Mouse (Mus musculus) liver, embryonic 12.5 days (tissue): ENCODE results near the gene Skil. TPM values are rescaled to one million over a fixed set of nuclear protein-coding genes. Genes with fewer than 3 reads are reported as not detected.
A peak's percentile ranks its signal among the peaks of the same experiment; 100 is the strongest.

Experiments
- ATAC-seq: fragments of 200-750 bp; cut with Nextera tagmentation; 2 replicates; pipeline ENCODE4 v1.8.0; 2017; ENCODE audit warnings: moderate number of reproducible peaks, mild to moderate bottlenecking, moderate library complexity
- H3K27ac ChIP-seq: fragments of 300-500 bp; sonication (generic); 2 replicates; pipeline ENCODE4 v1.5.1; 2016; ENCODE audit warnings: mild to moderate bottlenecking
- H3K27me3 ChIP-seq: fragments of 300-500 bp; sonication (generic); replicated peaks from 2 replicates; pipeline ENCODE4 v1.6.1; 2016; ENCODE audit warnings: mild to moderate bottlenecking, moderate library complexity
- H3K36me3 ChIP-seq: fragments of 300-500 bp; sonication (generic); 2 replicates; pipeline ENCODE4 v1.6.1; 2016; ENCODE audit warnings: mild to moderate bottlenecking, moderate library complexity
- H3K4me1 ChIP-seq: fragments of 300-500 bp; sonication (generic); 2 replicates; pipeline ENCODE4 v1.6.1; 2016
- H3K4me2 ChIP-seq: fragments of 300-500 bp; sonication (generic); 2 replicates; pipeline ENCODE4 v1.6.1; 2016; ENCODE audit warnings: mild to moderate bottlenecking, moderate library complexity
- H3K4me3 ChIP-seq: fragments of 300-500 bp; sonication (generic); 2 replicates; pipeline ENCODE4 v1.5.1; 2016; ENCODE audit warnings: mild to moderate bottlenecking, moderate library complexity
- H3K9ac ChIP-seq: fragments of 300-500 bp; sonication (generic); 2 replicates; pipeline ENCODE4 v1.6.1; 2016; ENCODE audit warnings: mild to moderate bottlenecking, moderate library complexity
- H3K9me3 ChIP-seq: fragments of 300-500 bp; sonication (generic); replicated peaks from 2 replicates; pipeline ENCODE4 v1.6.1; 2016; ENCODE audit warnings: mild to moderate bottlenecking, moderate library complexity
- WGBS: fragments of 180-500 bp; shearing (Covaris S2); methylation state at CpG from one replicate; pipeline ENCODE4 v1.1.7; 2016; ENCODE audit not compliant: insufficient replicate concordance; 5-methylcytosine and 5-hydroxymethylcytosine counted together
- polyA plus RNA-seq: library from polyadenylated mRNA; unstranded; fragments of >200 nt; fragmentation: Nextera tagmentation; extraction: Ambion mirVana; gene quantifications from 2 replicates; pipeline ENCODE4 v1.2.1, GENCODE M21; 2016

Gene Skil
- 7.6 and 8.5 TPM in 2 replicates for polyA plus RNA-seq

- peaks cover 3% of the 10 kb centered on the region; the same call in 1 of the 2 replicates for H3K36me3 ChIP-seq
- peak within 1 kb of the TSS; percentile 97 for H3K27ac ChIP-seq
- ATAC-seq: peak; percentile 93
- peak within 1 kb of the TSS; percentile 99 for H3K4me2 ChIP-seq
- peak within 1 kb of the TSS; percentile 88 for H3K4me3 ChIP-seq
- H3K9ac ChIP-seq: peak within 1 kb of the TSS; percentile 98
- H3K9me3 ChIP-seq: no peaks in the 10 kb centered on the region
- peaks cover 50% of the 10 kb centered on the region for H3K4me1 ChIP-seq
- WGBS: under 1% methylated on average over 81 of the region's 109 CpGs
- H3K27me3 ChIP-seq: no peaks in the 10 kb centered on the region; the same call in 1 of the 2 replicates
Measured at GRCm38 (mm10) chr3:31094531-31095178, at the start of gene Skil. TSS of gene Skil (plus strand) at chr3:31095058.

GRCm38 (mm10) chr3:31047263-31047662 lies 47.6 kb upstream of the Skil start:
- H3K4me2 ChIP-seq: no peak overlapping the region
- no peak overlapping the region for H3K27ac ChIP-seq
- no peaks in the 10 kb centered on the region for H3K27me3 ChIP-seq
- H3K36me3 ChIP-seq: 0 out of 2 replicates have a peak, but pooled peaks cover 13% of the 10 kb centered on the region
- no peaks in the 10 kb centered on the region for H3K4me1 ChIP-seq
- H3K4me3 ChIP-seq: no peak overlapping the region
- WGBS: 69% methylated on average over 3 of the region's 3 CpGs
- H3K9ac ChIP-seq: no peak overlapping the region
- no peaks in the 10 kb centered on the region for H3K9me3 ChIP-seq
- ATAC-seq: no peak

- WGBS: 67% methylated on average over 5 of the region's 5 CpGs
- ATAC-seq: no peak
- H3K36me3 ChIP-seq: 0 out of 2 replicates have a peak, but pooled peaks cover 13% of the 10 kb centered on the region
- H3K9ac ChIP-seq: no peak overlapping the region
- H3K27me3 ChIP-seq: no peaks in the 10 kb centered on the region
- no peak overlapping the region for H3K4me3 ChIP-seq
- H3K4me2 ChIP-seq: no peak overlapping the region
- no peaks in the 10 kb centered on the region for H3K4me1 ChIP-seq
- no peak overlapping the region for H3K27ac ChIP-seq
- no peaks in the 10 kb centered on the region for H3K9me3 ChIP-seq
Measured at GRCm38 (mm10) chr3:31049087-31049486, 45.8 kb upstream of the Skil start.

GRCm38 (mm10) chr3:31050375-31050774 lies 44.5 kb upstream of the Skil start:
- Histone ChIP-seq H3K27ac (no peak overlapping the region), H3K9ac (no peak overlapping the region), H3K9me3 (no peaks in the 10 kb centered on the region), H3K4me2 (no peak overlapping the region), H3K27me3 (no peaks in the 10 kb centered on the region), H3K36me3 (0 out of 2 replicates have a peak, but pooled peaks cover 13% of the 10 kb centered on the region), H3K4me3 (no peak overlapping the region), H3K4me1 (no peaks in the 10 kb centered on the region)
- 62% methylated on average over 7 of the region's 7 CpGs for WGBS
- no peak for ATAC-seq

GRCm38 (mm10) chr3:31051730-31052129 lies 43.1 kb upstream of the Skil start:
- Histone ChIP-seq H3K9me3 (no peaks in the 10 kb centered on the region), H3K4me3 (no peak overlapping the region), H3K36me3 (0 out of 2 replicates have a peak, but pooled peaks cover 13% of the 10 kb centered on the region), H3K4me1 (0 out of 2 replicates have a peak, but pooled peaks cover 5% of the 10 kb centered on the region), H3K9ac (no peak overlapping the region), H3K4me2 (no peak overlapping the region), H3K27me3 (no peaks in the 10 kb centered on the region), H3K27ac (no peak overlapping the region)
- ATAC-seq: no peak
- 86% methylated on average over 9 of the region's 9 CpGs for WGBS

- 0 out of 2 replicates have a peak, but pooled peaks cover 7% of the 10 kb centered on the region for H3K4me1 ChIP-seq
- no peak overlapping the region for H3K27ac ChIP-seq
- H3K9me3 ChIP-seq: no peaks in the 10 kb centered on the region
- H3K36me3 ChIP-seq: 0 out of 2 replicates have a peak, but pooled peaks cover 10% of the 10 kb centered on the region
- H3K4me2 ChIP-seq: no peak overlapping the region
- ATAC-seq: no peak
- H3K9ac ChIP-seq: no peak overlapping the region
- H3K4me3 ChIP-seq: no peak overlapping the region
- WGBS: 86% methylated on average over 9 of the region's 9 CpGs
- no peaks in the 10 kb centered on the region for H3K27me3 ChIP-seq
Measured at GRCm38 (mm10) chr3:31053191-31053590, 41.7 kb upstream of the Skil start.

- Histone ChIP-seq H3K9me3 (no peaks in the 10 kb centered on the region), H3K9ac (no peak overlapping the region), H3K27ac (no peak overlapping the region), H3K4me2 (no peak overlapping the region), H3K4me1 (0 out of 2 replicates have a peak, but pooled peaks cover 7% of the 10 kb centered on the region), H3K36me3 (0 out of 2 replicates have a peak, but pooled peaks cover 5% of the 10 kb centered on the region), H3K4me3 (no peak overlapping the region), H3K27me3 (no peaks in the 10 kb centered on the region)
- 87% methylated on average over 8 of the region's 8 CpGs for WGBS
- ATAC-seq: no peak
Measured at GRCm38 (mm10) chr3:31054888-31055287, 40.0 kb upstream of the Skil start.

GRCm38 (mm10) chr3:31056047-31056650 lies 38.7 kb upstream of the Skil start:
- WGBS: 22% methylated on average over 17 of the region's 17 CpGs
- H3K9ac ChIP-seq: peak overlapping the region; percentile 71
- peak; percentile 46 for ATAC-seq
- H3K27me3 ChIP-seq: no peaks in the 10 kb centered on the region
- H3K4me1 ChIP-seq: peaks cover 10% of the 10 kb centered on the region; the same call in 1 of the 2 replicates
- H3K36me3 ChIP-seq: 0 out of 2 replicates have a peak, but pooled peaks cover 5% of the 10 kb centered on the region
- no peaks in the 10 kb centered on the region for H3K9me3 ChIP-seq
- H3K4me3 ChIP-seq: peak overlapping the region; percentile 70
- peak overlapping the region; percentile 71 for H3K4me2 ChIP-seq
- H3K27ac ChIP-seq: peak overlapping the region; percentile 16; the same call in 1 of the 2 replicates

GRCm38 (mm10) chr3:31056651-31057627 lies 37.9 kb upstream of the Skil start:
- ATAC-seq: peak; percentile 82
- WGBS: 2% methylated on average over 30 of the region's 30 CpGs
- peak overlapping the region; percentile 71 for H3K9ac ChIP-seq

GRCm38 (mm10) chr3:31060745-31061102 lies 34.1 kb upstream of the Skil start:
- Histone ChIP-seq H3K27me3 (no peaks in the 10 kb centered on the region), H3K27ac (no peak overlapping the region), H3K9ac (peak overlapping the region; percentile 42; the same call in 1 of the 2 replicates), H3K4me3 (peak overlapping the region; percentile 18; the same call in 1 of the 2 replicates), H3K4me2 (peak overlapping the region; percentile 48), H3K4me1 (peaks cover 20% of the 10 kb centered on the region; the same call in 1 of the 2 replicates), H3K9me3 (no peaks in the 10 kb centered on the region), H3K36me3 (no peaks in the 10 kb centered on the region)
- no peak for ATAC-seq
- 39% methylated on average over 8 of the region's 8 CpGs for WGBS

More at GRCm38 (mm10) chr3:31056651-31057627, 37.9 kb upstream of the Skil start:
- Histone ChIP-seq H3K27ac (peak overlapping the region; percentile 78), H3K4me3 (peak overlapping the region; percentile 70), H3K36me3 (no peaks in the 10 kb centered on the region), H3K4me2 (peak overlapping the region; percentile 71), H3K4me1 (peaks cover 18% of the 10 kb centered on the region; the same call in 1 of the 2 replicates), H3K27me3 (no peaks in the 10 kb centered on the region), H3K9me3 (no peaks in the 10 kb centered on the region)

GRCm38 (mm10) chr3:31061103-31061785 lies 33.6 kb upstream of the Skil start:
- H3K27me3 ChIP-seq: no peaks in the 10 kb centered on the region
- peak overlapping the region; percentile 48 for H3K4me2 ChIP-seq
- WGBS: 24% methylated on average over 20 of the region's 20 CpGs
- peak overlapping the region; percentile 42; the same call in 1 of the 2 replicates for H3K9ac ChIP-seq
- no peaks in the 10 kb centered on the region for H3K9me3 ChIP-seq
- H3K4me1 ChIP-seq: peaks cover 18% of the 10 kb centered on the region; the same call in 1 of the 2 replicates
- H3K27ac ChIP-seq: no peak overlapping the region
- no peak for ATAC-seq
- H3K36me3 ChIP-seq: no peaks in the 10 kb centered on the region
- H3K4me3 ChIP-seq: peak overlapping the region; percentile 18
